Mouse (Mus musculus): ENCODE results near the gene Gm20708. TPM values are rescaled to one million over a fixed set of nuclear protein-coding genes. Genes with fewer than 3 reads are reported as not detected.

Gene Gm20708
- total RNA-seq, 1 experiment: 0.40 TPM

- no peaks in the 10 kb centered on the region for H3K36me3 ChIP-seq (ENCODE audit: control insufficient read depth, insufficient read depth, low read length, poor library complexity, severe bottlenecking)
- no peaks in the 10 kb centered on the region for H3K9me3 ChIP-seq (ENCODE audit: control insufficient read depth, insufficient read depth, low read depth, low read length)
- H3K4me1 ChIP-seq (ENCODE audit: control insufficient read depth in 2 of 2, insufficient read depth in 2 of 2, low read length in 2 of 2, poor library complexity in 1 of 2): peaks cover 0 to 13% of the 10 kb centered on the region in 2 experiments; a peak in 1 of 4 replicates
- H3K27ac ChIP-seq (ENCODE audit: insufficient read depth, low read depth, low read length, poor library complexity, severe bottlenecking): no peak overlapping the region
- in situ Hi-C loops (cut with MboI; ENCODE audit: low sequenced_read_pairs in 2 of 2, unreplicated experiment in 2 of 2): no loop called here
- no peak for DNase-seq (ENCODE audit: low read depth, low spot score)
- H3K4me3 ChIP-seq (ENCODE audit: insufficient read depth in 1 of 2, low read depth in 1 of 2, low read length in 2 of 2, poor library complexity in 1 of 2, severe bottlenecking in 1 of 2): no peak overlapping the region
- TF ChIP-seq ZNF384 (IDR thresholded peaks at IDR 0.05; ENCODE audit: low read depth, low read length) (no peak), MAFK (IDR thresholded peaks at IDR 0.05; ENCODE audit: insufficient read depth, low read depth, low read length) (no peak), CHD2 (IDR thresholded peaks at IDR 0.05; ENCODE audit: low read depth, low read length) (no peak), HCFC1 (IDR thresholded peaks at IDR 0.05; ENCODE audit: borderline replicate concordance, insufficient read depth, low read length) (no peak), ZC3H11A (IDR thresholded peaks at IDR 0.05; ENCODE audit: borderline replicate concordance, low read depth, low read length) (no peak)
- H3K9ac ChIP-seq (ENCODE audit: insufficient read depth, low read depth, low read length, poor library complexity, severe bottlenecking): no peak overlapping the region
These were observed 11.3 kb upstream of the Gm20708 start for GRCm38 (mm10) chr11:117798160-117798541.

- H3K36me3 ChIP-seq (ENCODE audit: control insufficient read depth, insufficient read depth, low read length, poor library complexity, severe bottlenecking): no peaks in the 10 kb centered on the region
- peaks cover 0 to 13% of the 10 kb centered on the region in 2 experiments; a peak in 1 of 4 replicates for H3K4me1 ChIP-seq (ENCODE audit: control insufficient read depth in 2 of 2, insufficient read depth in 2 of 2, low read length in 2 of 2, poor library complexity in 1 of 2)
- H3K27ac ChIP-seq (ENCODE audit: insufficient read depth, low read depth, low read length, poor library complexity, severe bottlenecking): no peak overlapping the region
- H3K9ac ChIP-seq (ENCODE audit: insufficient read depth, low read depth, low read length, poor library complexity, severe bottlenecking): no peak overlapping the region
- in situ Hi-C loops (cut with MboI; ENCODE audit: low sequenced_read_pairs in 2 of 2, unreplicated experiment in 2 of 2): no loop called here
- no peaks in the 10 kb centered on the region for H3K9me3 ChIP-seq (ENCODE audit: control insufficient read depth, insufficient read depth, low read depth, low read length)
- no peak overlapping the region for H3K4me3 ChIP-seq (ENCODE audit: insufficient read depth in 1 of 2, low read depth in 1 of 2, low read length in 2 of 2, poor library complexity in 1 of 2, severe bottlenecking in 1 of 2)
- DNase-seq (ENCODE audit: low read depth, low spot score): no peak
- TF ChIP-seq MAFK (IDR thresholded peaks at IDR 0.05; ENCODE audit: insufficient read depth, low read depth, low read length) (no peak), HCFC1 (IDR thresholded peaks at IDR 0.05; ENCODE audit: borderline replicate concordance, insufficient read depth, low read length) (no peak), ZC3H11A (IDR thresholded peaks at IDR 0.05; ENCODE audit: borderline replicate concordance, low read depth, low read length) (no peak), ZNF384 (IDR thresholded peaks at IDR 0.05; ENCODE audit: low read depth, low read length) (no peak), CHD2 (IDR thresholded peaks at IDR 0.05; ENCODE audit: low read depth, low read length) (no peak)
These were observed 10.3 kb upstream of the Gm20708 start for GRCm38 (mm10) chr11:117799174-117799573.

- DNase-seq (ENCODE audit: low read depth, low spot score): no peak
- in situ Hi-C loops (cut with MboI; ENCODE audit: low sequenced_read_pairs in 2 of 2, unreplicated experiment in 2 of 2): loop anchor here in 1 of 2 experiments (25.0 kb wide), 1 partner anchor 413 kb away; no protein-coding TSS in a partner anchor
- H3K4me3 ChIP-seq (ENCODE audit: insufficient read depth in 1 of 2, low read depth in 1 of 2, low read length in 2 of 2, poor library complexity in 1 of 2, severe bottlenecking in 1 of 2): no peak overlapping the region
- H3K27ac ChIP-seq (ENCODE audit: insufficient read depth, low read depth, low read length, poor library complexity, severe bottlenecking): no peak overlapping the region
- H3K9ac ChIP-seq (ENCODE audit: insufficient read depth, low read depth, low read length, poor library complexity, severe bottlenecking): no peak overlapping the region
- H3K36me3 ChIP-seq (ENCODE audit: control insufficient read depth, insufficient read depth, low read length, poor library complexity, severe bottlenecking): no peaks in the 10 kb centered on the region
- TF ChIP-seq ZNF384 (IDR thresholded peaks at IDR 0.05; ENCODE audit: low read depth, low read length) (no peak), ZC3H11A (IDR thresholded peaks at IDR 0.05; ENCODE audit: borderline replicate concordance, low read depth, low read length) (no peak), HCFC1 (IDR thresholded peaks at IDR 0.05; ENCODE audit: borderline replicate concordance, insufficient read depth, low read length) (no peak), MAFK (IDR thresholded peaks at IDR 0.05; ENCODE audit: insufficient read depth, low read depth, low read length) (no peak), CHD2 (IDR thresholded peaks at IDR 0.05; ENCODE audit: low read depth, low read length) (no peak)
- no peaks in the 10 kb centered on the region for H3K9me3 ChIP-seq (ENCODE audit: control insufficient read depth, insufficient read depth, low read depth, low read length)
- H3K4me1 ChIP-seq (ENCODE audit: control insufficient read depth in 2 of 2, insufficient read depth in 2 of 2, low read length in 2 of 2, poor library complexity in 1 of 2): peaks cover 0 to 11% of the 10 kb centered on the region in 2 experiments; a peak in 1 of 4 replicates
These were observed 9.4 kb upstream of the Gm20708 start for GRCm38 (mm10) chr11:117800038-117800437.

GRCm38 (mm10) chr11:117801650-117802049 is 7.8 kb upstream of the Gm20708 start:
- TF ChIP-seq CHD2 (IDR thresholded peaks at IDR 0.05; ENCODE audit: low read depth, low read length) (no peak), HCFC1 (IDR thresholded peaks at IDR 0.05; ENCODE audit: borderline replicate concordance, insufficient read depth, low read length) (no peak), ZC3H11A (IDR thresholded peaks at IDR 0.05; ENCODE audit: borderline replicate concordance, low read depth, low read length) (no peak), MAFK (IDR thresholded peaks at IDR 0.05; ENCODE audit: insufficient read depth, low read depth, low read length) (no peak), ZNF384 (IDR thresholded peaks at IDR 0.05; ENCODE audit: low read depth, low read length) (no peak)

More at GRCm38 (mm10) chr11:117801650-117802049, 7.8 kb upstream of the Gm20708 start:
- Histone ChIP-seq H3K36me3 (ENCODE audit: control insufficient read depth, insufficient read depth, low read length, poor library complexity, severe bottlenecking) (no peaks in the 10 kb centered on the region), H3K4me3 (ENCODE audit: insufficient read depth in 1 of 2, low read depth in 1 of 2, low read length in 2 of 2, poor library complexity in 1 of 2, severe bottlenecking in 1 of 2) (no peak overlapping the region), H3K9me3 (ENCODE audit: control insufficient read depth, insufficient read depth, low read depth, low read length) (no peaks in the 10 kb centered on the region), H3K4me1 (ENCODE audit: control insufficient read depth in 2 of 2, insufficient read depth in 2 of 2, low read length in 2 of 2, poor library complexity in 1 of 2) (peaks cover 0 to 13% of the 10 kb centered on the region in 2 experiments; a peak in 1 of 4 replicates), H3K9ac (ENCODE audit: insufficient read depth, low read depth, low read length, poor library complexity, severe bottlenecking) (no peak overlapping the region), H3K27ac (ENCODE audit: insufficient read depth, low read depth, low read length, poor library complexity, severe bottlenecking) (no peak overlapping the region)
- in situ Hi-C loops (cut with MboI; ENCODE audit: low sequenced_read_pairs in 2 of 2, unreplicated experiment in 2 of 2): loop anchor here in 1 of 2 experiments (25.0 kb wide), 1 partner anchor 414 kb away; no protein-coding TSS in a partner anchor
- no peak for DNase-seq (ENCODE audit: low read depth, low spot score)

Data from ES-E14 (cell line).